Mouse (Mus musculus) thymus, postnatal 4 days (tissue): ENCODE measurements around the gene Unk.
A peak's percentile ranks its signal among the peaks of the same experiment; 100 is the strongest.

Experiments
- DNase-seq: peaks from one replicate; pipeline ENCODE4 v3.0.0; 2021

Unk gene

DNA sequence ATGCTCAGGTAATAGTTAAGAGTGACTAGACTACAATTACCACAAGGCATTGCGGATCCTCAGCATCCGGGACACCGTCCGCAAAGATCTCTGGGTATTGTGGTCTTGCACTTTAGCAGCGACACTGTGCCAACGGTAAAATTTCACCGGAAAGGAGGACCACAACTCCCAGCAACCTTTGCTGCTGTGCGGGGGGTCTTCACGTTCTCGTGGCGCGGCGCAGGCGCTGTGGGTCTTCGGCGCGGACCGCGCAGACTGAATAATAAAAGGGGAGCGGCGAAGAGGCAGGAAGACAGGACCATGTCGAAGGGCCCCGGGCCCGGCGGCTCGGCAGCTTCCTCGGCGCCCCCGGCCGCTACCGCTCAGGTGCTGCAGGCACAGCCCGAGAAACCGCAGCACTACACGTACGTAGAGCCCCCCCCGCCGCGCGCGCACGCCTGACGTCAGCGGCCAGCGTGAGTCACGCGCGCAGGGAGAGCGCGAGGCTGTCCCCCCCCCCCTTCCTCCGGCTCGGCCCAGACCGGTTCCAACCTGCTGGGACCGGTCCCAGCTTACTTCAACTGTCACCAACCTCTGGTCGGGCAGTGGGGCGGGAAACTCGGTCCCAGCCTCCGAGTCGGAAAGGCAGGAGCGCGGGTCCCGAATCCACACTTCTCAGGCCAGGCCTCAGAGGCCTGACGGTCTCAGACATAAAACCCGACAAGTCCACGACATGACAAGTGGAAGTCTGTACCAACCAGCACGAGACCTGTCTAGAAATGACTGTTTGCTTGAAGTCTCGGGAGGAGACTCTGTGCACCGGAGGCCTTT, at the start of gene Unk:
Gene Unk (plus strand): TSS at position 235 of the 810 bp plus-strand sequence.
- peak; percentile 96 for DNase-seq

DNA sequence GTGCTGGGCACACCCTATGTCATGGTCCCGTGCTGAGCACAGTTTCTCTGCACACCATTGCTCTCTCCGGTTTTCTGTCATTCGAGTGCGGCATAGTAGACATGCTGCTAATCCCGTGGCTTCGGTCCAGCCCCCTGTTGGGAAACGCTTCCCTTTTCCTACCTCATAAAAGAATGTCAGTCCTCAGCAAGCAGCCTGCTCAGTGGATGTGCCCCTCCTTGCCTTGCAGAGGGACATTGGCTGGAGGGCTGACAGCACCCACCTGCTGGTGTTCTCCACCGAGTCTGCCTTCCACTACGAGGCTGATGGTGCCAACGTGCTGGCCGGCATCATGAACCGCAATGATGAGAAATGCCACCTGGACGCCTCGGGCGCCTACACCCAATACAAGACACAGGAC, 47.6 kb upstream of the Unk start:
- no peak for DNase-seq

DNA sequence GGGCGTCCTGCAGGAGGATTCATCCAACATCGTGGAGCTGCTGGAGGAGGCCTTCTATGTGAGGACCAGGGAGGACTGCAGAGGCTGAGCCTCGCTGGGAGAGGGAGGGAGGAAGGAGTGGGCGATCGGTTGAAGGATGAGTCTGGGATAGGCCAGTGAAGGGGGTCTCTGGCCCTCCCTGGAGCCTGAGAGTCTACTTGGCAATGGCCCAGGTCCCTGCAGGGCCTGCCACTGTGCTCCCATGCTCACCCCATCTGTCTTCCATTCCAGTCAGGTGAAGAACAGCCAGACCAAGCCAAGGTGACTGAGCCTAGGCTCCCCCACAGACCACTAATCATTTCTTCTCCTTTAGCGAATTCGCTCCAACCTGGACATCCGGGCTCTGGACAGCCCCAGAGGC, 46.8 kb upstream of the Unk start:
- DNase-seq = no peak

DNA sequence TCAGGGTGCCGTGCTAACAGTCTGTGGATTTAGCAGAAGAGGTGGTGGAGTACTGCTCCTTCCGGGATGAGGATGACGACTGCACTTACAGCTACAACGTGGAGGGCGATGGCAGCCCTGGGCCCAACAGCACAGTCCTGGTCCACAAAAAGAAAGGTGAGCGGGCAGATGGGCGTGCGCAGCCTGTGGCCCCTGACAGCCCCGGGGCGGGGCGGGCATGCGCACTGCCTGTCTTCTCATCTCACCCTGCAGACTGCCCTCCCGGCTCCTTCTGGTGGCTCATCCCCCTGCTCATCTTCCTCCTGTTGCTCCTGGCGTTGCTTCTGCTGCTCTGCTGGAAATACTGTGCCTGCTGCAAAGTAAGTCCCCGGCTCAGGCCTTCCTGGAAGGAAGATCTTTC, 40.4 kb upstream of the Unk start:
- no peak for DNase-seq

DNA sequence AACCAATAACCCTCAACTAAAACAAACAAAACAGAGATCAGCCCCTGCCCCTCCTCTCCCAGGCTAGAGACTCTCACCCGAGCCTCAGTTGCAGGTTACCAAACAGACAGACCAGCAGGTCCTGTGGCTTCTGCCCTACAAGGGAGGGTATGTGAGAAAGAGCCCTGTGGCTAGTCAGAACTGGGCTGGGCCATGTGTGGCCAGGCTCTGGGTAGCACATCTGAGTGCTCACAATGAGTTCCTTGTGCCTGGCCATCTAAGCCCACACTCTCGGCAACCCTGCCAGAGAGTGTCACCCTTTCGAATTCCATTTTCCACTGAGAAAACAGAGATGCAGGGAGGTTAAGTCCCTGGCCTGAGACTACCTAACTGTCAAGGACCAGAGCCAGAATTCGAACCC, 38.0 kb upstream of the Unk start:
- no peak for DNase-seq

DNA sequence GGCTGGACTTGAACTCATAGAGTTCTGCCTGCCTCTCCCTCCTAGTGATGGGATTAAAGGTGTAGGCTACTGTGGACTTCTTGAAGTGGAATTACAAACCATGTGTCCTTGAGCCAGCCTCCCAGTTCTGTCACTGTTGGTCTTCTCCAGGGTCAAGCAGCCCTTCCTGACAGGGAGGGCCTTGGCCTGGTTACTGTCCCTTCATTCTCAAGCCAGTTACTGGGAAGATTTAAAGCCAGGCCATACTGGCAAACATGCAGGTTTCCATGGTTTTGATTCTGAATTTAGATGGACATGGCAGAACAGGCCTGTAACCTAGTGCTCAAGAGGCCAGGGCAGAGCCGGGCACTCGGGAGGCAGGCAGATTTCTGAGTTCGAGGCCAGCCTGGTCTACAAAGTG, 34.9 kb upstream of the Unk start:
- DNase-seq = no peak

DNA sequence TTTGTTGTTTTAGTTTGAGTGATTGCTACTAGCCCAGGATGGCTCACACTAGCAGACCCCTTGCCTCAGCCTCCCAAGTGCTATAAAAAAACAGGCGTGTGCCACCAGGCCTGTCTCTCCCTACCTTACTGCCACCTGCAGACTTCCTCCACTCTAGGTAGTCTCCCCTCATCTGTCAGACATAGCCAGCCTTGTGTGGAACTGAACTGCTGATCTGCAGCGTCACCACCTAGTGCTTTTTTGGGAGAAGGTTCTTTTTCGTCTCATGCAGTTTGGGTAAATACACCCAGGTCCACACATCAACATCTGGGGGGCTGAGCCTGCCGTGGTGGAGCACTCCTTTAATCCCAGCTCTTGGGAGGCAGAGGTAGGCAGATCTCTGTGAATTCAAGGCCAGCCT, 33.1 kb upstream of the Unk start:
- no peak for DNase-seq

DNA sequence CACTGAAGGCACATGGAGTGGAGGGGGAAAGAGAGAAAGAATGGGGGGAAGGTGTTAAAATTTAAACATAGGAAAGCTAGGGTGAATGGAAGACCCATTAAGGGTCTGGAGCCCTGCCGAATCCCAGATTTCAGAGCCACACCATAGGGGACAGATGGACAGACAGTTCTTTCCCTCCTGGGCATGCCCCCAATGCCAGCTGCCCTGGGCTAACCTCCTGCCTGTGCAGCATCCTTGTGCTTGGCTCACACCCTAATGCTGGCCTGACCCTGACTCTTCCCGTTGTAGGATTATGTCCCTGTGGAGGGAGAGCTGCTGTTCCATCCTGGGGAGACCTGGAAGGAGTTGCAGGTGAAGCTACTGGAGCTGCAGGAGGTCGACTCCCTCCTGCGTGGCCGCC, 32.5 kb upstream of the Unk start:
- DNase-seq = no peak

DNA sequence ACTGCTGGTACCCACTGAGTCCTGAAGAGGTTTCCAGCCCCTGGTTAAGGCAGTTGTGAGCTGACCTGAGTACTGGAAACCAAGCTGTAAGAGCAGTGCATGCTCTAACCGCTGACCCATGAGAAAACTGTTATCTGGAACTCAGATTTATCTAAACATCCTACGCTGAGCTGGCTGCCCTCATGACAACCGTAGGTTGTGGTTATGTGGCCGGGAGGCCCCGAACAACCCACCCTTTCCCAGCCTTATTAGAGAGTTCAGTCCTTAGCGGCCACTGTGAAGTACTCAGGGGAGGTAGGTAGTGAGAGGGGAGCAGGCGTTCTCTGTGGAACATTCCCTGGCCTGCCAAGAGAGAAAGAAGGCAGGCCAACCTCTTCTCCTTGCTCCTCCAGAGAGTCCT, 31.1 kb upstream of the Unk start:
- no peak for DNase-seq

DNA sequence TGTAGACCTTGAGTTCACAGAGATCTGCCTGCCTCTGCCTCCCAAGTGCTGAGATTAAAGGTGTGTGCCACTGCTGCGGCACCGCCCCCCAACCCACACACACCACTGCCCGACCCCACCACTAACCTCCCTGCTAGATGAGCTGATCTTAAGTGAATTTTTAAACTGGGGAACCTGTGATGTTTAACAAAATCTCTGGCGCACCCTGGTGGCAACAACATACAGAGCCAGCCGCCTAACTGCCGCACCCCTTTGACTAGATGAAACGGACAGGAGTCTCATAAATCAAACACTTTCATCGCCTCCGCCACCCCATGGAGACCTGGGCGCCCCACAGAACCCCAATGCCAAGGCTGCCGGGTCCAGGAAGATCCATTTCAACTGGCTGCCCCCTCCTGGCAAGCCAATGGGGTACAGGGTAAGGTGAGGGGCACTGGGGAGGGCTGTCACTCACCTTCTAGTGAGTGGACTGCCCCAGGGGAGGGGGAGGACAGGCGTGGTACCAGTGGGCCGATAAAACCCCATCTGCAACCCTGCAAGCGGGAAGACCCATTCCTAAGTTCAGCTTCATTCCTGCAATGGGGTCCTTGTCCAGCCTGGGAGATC, 30.5 kb upstream of the Unk start:
- peak; percentile 92 for DNase-seq

DNA sequence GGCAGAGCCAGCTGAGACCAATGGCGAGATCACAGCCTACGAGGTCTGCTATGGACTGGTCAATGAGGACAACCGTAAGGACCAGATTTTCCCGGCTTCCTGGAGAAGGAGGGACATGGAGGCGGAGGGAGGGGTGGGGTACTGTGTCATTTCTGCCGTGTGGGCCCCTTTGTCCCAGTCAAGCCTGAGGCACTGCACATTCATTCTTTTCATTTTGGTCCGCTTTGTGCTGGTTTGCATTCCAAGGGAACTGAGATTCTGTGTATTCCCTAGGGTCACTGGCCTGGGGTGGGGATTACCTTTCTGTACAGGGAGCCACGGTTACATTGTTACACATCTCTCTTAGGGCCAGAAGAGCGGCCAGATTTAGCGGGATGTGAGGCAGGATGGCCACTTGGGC, 29.5 kb upstream of the Unk start:
- no peak for DNase-seq

DNA sequence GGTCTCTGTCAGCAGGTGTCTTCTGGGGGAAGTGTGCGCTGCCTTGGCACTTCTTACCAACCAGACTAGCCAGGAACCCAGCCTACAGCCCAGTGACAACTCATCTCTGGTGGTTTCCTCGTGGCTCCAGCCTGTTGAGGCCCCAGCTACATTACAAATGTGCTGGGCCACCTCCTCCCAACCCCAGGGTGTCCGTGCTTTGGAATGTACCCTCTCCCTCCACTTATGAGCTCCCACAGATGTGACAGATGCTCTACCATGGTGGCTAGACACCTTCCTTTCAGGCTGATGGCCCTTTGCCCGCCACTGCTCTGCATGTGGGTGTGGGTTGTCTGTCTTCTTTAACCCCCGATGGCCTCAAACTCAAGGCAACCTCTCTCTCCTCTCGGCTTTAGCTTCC, 28.4 kb upstream of the Unk start:
- DNase-seq = no peak

DNA sequence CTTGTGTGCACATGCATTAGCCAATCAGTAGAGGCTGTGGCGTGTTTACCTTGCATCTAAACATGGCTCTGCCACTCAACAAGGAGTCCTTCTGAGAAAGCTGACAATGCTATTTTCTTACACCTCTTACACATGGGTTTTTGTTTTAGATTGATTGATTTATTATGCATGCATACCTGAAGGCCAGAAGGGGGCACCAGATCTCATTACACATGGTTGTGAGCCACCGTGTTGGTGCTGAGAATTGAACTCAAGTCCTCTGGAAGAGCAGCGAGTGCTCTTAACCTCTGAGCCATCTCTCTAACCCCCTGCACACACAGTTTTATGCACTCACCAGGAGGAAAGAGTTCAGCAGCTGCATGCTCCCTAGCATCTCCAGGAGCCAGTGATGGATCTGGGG, 27.2 kb upstream of the Unk start:
- DNase-seq = no peak

DNA sequence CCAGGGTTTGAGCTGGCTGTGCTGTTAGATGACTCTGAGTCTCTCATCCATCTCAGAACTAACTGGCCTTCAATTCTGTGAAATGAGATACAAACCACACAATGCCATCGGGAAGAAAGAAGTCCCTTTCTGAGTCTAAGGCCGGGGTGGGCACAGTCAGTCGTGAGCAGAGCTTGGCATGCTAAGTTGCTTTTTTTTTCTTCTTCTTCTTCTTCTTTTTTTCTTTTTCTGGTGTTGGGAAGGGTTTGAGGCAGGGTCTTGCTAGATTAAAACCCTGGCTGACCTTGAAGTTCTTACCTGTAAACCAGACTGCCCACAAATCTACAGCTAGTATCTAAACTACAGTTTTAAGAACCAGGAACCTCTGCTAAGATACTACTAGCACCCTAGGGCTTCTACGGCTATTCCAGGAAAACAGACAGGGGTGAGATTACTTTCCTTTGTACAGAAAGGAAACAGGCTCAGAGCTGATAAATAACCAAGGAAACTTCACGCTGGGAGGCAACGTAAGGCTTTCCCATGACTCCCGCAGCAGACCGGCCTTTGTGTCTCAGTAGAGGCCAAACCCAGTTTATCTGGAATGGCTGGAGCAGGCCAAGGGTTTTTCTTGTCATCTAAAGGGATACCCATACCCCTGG, 25.8 kb upstream of the Unk start:
- DNase-seq = no peak

DNA sequence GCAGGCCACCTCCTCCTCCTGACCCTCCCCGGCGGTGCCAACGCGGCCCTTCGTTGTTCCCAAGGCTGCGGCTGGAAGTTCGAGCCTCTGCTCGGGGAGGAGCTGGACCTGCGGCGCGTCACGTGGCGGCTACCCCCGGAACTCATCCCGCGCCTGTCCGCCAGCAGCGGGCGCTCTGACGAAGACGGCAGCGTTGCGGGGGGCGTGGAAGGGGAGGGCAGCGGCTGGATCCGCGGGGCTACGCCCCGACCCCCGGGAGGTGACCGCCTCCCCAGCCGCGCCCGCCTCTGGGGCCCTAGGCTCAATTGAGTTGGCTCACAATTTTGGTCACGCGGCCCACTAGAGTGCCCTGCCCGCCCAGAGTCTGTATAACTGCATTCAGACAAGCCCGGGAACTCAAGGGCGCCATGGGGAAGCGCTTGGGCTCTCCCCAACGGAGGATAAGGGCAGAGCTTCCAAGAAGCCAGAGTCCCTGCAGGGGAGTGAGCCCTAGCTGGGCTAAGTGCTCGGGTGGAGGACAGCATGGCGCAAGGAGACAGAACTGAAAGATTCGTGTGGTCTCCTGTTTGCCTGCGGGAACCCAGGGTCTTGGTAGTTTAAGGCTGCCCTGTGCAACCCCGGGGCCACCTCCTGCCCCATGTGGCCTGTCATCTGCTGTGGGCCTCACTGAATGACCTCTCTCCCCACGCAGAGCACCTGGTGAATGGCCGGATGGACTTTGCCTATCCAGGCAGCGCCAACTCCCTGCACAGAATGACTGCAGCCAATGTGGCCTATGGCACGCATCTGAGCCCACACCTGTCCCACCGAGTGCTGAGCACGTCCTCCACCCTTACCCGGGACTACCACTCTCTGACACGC, 25.1 kb upstream of the Unk start:
- DNase-seq = peak; percentile 87

DNA sequence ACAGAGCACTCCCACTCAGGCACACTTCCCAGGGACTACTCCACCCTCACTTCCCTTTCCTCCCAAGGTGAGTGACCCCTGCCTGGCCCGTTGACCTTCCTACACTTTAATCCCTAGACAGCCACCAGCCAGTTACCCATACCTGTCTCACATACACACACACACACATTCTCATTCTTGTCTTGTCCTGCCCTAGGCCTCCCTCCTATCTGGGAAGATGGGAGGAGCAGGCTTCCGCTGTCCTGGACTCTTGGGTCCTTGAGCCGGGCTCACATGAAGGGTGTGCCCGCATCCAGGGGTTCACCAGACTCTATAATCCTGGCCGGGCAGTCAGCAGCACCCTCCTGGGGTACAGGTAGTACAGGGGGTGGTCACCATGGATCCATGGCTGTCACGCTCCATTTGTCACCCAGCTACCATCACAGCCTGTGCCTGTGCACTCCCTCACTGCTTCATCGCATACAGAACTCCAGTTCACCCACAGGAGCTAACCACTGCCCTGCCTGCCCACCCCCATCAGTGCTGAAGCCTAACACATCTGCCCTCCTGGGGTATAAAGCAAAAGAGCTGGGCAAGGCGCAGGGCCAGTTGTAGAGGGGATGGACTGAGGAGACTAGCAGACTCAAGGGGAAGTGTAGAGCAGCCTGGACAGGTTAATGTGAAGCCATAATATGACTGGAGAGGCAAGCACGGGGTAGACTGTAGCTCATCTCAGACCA, 24.3 kb upstream of the Unk start:
- no peak for DNase-seq

DNA sequence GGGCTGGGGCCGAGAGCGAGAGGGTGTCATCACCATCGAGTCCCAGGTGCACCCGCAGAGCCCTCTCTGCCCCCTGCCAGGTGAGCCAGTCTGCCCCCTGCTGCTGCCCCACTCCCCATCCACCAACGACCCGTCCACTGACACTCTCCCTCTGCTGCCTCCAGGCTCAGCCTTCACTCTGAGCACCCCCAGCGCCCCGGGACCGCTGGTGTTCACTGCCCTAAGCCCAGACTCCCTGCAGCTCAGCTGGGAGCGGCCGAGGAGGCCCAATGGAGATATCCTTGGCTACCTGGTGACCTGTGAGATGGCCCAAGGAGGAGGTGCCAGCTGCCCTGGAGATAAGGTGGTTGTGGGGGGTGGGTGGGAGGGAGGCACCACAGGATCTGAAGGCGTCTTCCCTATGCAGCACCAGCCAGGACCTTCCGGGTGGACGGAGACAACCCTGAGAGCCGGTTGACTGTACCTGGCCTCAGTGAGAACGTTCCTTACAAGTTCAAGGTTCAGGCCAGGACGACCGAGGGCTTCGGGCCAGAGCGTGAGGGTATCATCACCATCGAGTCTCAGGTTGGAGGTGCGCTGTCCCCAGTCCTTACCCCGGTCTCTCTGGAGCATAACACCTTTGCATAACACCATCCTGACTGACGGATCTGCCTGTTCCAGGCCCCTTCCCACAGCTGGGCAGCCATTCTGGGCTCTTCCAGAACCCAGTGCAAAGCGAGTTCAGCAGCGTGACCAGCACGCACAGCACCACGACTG, 22.8 kb upstream of the Unk start:
- DNase-seq = no peak

DNA sequence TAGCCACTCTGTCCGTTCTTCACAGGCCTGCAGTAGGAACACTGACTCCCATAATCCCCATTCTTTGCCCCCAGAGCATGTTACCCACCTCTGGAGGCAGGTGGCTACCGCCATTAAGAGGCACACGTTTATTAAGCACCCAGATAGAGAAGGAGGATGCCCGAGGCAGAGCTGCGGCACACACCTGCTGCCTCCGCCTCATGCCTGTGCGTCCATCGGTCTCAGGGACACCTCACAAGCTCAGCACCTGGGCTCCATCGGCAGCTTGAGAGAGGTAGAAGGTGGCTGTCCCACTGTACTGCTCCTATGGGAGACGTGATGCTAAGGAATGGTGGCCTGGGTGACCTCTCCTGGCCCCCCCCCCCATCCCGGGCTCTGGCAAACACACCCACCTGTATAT, 21.7 kb upstream of the Unk start:
- DNase-seq = no peak

DNA sequence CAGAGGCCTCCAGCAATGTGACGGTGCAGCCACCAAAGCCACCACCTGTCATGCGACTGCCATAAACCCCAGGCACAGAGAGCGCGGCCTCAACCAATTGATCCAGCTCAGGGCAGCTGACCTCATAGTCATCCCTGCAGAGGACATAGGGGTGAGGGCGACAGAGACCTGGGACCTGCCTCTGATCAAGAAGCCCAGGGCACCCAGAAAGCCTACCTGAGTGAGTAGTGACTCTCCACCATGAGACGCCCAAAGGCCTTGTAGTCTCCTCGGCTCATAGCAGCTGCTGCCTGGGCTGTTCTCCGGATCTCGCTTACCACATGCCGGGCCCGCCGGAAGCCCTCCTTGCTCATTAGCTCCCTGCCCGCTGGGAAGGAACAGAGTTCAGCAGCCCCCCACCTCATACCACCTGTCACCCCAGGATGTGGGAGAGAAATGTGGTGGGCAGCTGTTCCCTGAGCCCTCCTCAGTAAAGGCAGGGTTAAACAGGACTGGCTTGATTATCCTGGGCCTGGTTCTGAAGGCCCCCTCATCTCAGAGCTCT, 21.2 kb upstream of the Unk start:
- DNase-seq = peak; percentile 16

DNA sequence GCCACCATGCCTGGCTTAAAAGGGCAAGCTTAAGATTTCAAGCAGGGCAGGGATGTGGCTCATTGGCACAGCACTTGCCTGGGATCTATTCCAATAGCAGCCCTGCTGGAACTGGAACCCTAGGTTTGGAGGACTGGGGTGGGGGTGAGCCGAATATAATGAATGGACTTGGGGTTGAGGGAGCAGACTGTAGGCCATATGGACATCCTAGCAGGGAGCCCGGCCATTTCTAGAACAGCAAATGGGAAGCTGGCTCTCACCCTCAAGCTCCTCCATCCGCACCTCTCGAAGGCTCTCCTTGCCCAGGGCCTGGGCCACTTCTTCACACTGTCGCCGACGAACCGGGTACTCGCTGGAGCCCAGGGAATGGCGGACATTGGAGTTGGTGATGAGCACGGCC, 20.5 kb upstream of the Unk start:
- DNase-seq = no peak

DNA sequence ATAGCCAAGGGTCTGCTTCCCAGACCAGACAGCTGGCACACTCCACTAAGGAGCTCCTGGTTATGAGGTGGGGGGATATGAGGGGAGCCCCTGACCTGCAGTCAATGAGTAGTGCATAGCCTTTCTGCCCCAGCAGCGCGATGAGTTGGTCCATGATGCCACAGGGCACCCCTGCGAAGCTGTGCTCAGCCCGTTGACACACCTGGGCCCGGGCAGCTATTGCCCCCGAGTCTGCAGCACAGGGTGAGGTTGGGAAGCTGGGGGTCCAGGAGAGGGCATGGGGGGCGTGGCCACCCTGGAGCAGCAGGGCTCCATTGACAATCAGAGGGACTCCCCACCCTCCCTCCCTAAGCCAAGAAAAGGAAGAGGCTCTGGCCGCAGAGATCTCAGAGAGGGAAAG, 20.0 kb upstream of the Unk start:
- DNase-seq = peak; percentile 18

DNA sequence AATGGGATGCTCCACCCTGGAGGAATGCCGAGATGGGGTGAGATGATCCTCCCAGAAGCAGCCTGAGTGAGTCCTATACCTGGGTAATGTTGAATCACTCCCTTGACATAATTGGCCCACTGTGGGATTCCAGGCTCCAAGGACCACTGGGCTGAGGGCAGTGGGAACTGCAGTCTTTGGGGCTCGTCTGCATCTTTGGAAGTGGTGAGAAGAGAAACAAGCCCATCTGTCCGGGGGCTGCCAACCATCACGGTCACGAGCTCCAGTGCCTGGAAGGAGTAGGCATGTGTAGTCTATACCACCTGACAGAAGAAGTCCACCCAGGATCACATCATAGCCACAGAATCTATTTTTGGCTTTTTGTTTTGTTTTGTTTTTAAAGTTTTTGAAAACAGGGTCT, 19.2 kb upstream of the Unk start:
- no peak for DNase-seq
